Mouse (Mus musculus): ENCODE data around the gene Cadm2.

Gene Cadm2

DNA sequence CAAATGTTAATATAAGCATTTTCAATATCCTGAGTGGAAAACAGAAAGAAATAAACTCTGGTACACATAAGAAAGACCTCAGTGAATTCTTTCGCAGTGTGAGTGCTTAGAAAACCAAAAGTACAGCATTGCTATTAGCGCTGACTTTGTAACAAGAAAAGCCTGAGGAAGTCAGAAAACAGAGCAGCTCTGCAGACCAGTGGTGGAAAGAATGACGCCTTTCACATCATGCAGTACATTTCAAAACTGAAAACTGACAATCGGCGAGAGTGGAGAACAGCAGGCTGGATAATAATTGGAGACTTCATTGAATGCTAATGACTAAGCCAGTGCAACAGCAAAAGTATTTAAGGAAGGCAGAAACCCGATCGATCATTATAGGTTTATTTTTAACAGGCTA lies 138.2 kb downstream of the Cadm2 start:
- DNase-seq: no peak

DNA sequence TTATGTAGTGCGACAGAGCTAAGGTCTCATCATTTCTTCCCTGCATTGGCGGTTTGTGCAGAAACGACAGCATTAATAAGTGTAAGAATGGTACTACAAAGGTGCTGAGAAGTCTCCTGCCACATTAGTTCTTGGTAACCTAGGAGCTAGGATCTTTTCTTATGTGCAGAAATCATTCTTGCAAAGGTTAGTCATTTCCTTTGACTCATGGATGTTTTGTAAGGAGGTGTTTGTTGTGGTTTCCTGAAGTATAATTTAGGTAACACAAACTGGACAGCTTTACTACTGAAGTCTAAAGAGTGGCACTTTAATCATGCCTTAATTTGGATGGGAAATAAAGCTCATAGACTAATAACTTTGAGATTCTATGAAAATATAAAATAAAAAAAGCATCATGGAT lies 153.7 kb downstream of the Cadm2 start:
- DNase-seq: no peak

DNA sequence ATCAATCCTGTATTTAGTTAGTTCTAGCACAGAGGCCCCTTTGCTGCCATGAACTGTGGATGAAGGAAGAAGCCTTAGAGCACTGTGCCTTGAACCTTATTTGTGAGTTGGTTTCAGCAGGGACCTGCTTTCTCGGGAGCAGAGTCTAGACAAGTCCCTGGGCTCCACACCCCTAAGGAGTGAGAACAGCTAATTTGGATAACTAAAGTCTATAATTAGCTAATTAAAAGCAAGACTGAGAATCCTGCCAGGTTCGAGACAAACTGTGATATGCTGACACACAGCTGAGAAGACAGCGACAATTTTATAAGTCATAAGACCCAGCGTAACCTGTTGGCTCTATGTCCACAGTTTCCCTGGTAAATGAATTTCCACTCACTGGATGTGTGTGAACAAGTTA lies 184.4 kb downstream of the Cadm2 start:
- no peak for DNase-seq

GRCm38 (mm10) chr16:67425371-67425770 lies 195.3 kb downstream of the Cadm2 start:
- no peak for DNase-seq

DNA sequence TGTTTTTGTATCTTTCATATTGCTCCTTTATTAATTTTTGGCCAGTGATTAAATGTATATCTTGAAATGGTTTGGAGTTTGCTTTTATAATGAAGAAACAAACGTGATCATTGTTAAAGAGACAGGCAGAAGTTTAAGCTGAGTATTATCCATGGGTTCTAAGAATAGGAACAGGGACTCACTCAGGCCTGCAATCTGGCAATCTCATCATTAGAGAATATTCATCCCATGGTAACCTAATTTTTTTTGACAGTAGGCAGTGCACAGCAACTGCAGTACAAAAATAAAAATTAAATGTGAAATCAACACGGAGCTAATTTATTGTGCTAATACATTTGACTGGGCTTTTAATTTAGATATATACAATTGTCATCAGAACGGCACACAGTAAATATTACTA lies 209.8 kb downstream of the Cadm2 start:
- DNase-seq: no peak

DNA sequence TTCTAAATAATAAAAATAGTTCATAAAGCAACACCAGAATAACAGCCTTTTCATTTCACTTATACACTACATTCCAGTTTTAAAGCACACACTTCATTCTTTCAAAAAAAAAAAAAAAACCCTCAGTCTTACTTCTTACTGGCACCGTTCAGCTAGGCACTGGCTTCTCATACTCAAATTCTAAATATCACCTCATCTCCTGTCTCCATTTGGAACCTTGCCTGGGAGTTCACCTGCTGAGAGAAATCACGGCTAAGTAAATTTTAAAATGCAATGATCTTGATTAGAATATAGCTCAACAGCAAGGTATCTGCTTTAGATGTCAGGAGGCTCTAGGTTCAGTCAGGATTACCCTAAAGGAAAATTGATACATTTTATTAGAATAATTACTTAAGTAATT lies 210.2 kb downstream of the Cadm2 start:
- DNase-seq: no peak

DNA sequence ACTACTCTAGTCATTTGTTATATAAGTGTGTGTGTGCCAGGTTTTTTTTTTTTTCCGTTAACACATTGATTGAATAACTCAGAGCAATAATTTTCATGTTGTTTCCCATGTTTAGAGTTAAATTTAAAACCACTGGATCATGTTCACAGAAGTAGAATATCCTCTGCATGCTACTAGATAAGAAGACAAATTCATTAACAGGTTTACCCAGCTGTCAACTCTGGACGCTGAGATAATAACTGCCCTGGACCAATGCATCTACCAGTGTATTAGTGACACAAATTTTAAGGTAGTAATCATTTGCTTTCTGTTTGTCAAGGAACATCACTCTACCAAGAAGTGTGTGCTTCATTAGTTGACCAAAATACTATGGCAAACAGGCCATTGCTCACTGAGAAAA lies 253.0 kb downstream of the Cadm2 start:
- DNase-seq: no peak

DNA sequence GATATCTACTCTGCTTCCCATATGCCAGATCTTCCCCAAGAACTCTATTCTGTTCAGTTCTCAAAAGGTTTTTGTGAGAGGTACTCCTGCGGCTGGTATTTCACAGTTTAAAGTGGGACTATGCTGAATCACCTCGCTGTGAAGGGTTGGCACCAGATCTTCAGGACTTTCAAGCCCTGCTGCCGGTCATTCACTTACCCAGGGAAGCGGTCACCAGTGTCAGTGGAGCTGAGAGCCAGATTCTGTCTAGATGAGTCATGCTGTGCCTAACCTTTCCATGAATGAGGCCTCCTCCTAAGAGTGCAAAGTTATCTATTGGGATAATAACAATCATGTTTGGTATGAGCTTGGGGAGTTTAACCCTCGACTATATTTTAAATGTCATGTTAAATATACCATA lies 272.7 kb downstream of the Cadm2 start:
- no peak for DNase-seq

GRCm38 (mm10) chr16:67347561-67347960 lies 273.1 kb downstream of the Cadm2 start:
- no peak for DNase-seq

DNA sequence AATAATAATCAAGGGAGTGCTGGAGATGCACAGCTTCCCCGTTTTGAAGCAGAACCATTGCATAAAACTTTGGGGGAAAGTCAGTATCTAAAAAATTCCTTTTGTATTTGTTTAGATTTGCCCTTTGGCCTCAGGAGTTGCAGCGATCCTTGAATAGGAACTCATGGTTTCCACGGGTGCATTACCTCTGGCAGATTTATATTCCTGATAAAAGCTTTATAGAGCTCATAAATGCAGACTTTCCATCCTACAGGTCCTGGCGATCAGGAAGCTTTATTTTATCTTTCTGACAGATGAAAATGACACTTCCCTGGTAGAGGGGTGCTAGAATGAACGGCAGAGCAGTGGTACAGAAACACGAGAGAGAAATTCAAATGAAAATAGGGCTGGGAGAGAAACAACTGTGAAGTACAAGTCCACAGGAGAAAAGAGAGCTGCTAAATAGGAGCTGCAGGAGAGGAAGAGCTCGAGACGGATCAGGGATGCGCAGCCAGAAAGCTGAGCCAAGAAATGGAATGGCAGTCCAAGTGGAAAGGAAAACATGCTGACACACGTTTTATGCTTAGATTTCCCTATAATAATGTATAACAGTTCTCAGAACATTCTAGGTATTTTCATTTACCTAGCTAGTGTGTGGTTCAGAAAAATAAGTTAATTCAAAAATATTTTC lies 274.0 kb downstream of the Cadm2 start:
- no peak for DNase-seq

DNA sequence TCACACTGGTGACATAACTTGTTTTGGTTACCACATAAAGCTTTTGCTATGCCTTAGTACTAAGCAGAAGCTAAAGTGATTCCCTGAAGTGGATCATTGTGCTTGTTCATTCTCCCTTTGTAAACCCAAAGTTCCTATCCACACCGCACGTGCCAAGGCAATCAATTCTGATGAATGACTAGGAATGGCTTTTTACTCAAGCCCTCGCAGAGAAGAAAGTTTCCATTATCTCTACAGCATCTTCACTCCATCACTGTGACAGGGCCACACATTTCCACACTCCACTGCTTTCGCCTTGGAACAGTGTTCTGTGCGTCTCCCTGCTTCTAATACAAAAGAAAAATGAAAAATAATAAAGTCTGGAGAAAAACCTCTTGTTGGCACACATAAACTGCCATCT lies 276.5 kb downstream of the Cadm2 start:
- no peak for DNase-seq

GRCm38 (mm10) chr16:67311033-67311432 lies 309.7 kb downstream of the Cadm2 start:
- no peak for DNase-seq

GRCm38 (mm10) chr16:67284664-67285063 lies 336.0 kb downstream of the Cadm2 start:
- DNase-seq: no peak

DNA sequence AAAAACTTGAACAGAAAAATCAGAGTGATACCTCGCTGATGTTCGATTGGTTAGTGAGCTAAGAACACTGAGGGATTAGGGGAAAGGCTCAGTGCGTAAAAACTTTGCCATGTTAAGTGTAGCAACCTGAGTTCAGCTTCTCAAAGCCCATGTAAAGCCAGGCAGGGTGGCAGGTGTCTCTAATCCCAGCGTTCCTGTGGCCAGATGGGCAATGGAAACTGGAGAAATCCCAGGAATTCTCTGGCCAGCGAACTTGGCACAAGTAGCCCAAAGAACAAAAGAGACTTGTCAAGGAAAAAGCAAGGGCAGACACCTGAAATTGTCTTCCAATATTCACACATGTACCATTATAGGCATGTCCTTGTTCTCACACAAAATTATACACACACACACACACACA lies 377.1 kb downstream of the Cadm2 start:
- no peak for DNase-seq

DNA sequence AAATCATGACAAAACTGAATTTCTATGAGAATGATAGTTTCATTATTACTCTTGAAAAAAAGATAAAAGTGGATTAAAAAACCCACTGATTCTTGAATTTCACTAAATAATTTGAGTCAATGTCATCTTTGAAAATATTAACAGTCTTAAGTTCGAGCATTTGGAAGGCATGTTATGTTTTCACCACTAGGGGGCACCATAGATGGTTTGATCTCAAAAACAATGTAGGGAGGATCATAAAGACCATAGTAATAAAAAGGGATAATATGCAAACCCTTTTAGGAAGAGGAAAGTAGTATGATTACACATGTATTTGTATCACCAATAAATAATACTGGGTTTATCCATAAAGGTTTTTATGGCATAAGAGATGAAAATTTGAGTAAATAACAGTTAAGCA lies 385.8 kb downstream of the Cadm2 start:
- no peak for DNase-seq

DNA sequence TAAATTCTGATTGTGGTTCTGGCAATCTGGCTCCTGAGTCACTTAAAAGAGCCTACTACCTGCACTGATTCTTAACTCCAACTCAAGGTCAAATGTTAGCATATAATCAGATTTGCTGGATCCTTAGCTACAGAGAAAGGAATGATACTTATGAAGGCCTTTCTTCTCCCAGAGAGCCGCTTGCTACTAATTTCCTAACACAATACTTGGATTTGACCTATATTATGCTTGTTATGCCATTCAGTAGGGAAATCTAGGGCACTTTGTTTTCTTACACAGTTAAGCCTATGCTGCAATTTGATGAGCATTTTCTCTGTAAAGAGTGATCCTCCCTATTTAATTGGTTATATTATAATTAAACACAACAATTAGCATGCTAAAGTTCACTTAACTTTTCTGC lies 394.0 kb downstream of the Cadm2 start:
- no peak for DNase-seq

DNA sequence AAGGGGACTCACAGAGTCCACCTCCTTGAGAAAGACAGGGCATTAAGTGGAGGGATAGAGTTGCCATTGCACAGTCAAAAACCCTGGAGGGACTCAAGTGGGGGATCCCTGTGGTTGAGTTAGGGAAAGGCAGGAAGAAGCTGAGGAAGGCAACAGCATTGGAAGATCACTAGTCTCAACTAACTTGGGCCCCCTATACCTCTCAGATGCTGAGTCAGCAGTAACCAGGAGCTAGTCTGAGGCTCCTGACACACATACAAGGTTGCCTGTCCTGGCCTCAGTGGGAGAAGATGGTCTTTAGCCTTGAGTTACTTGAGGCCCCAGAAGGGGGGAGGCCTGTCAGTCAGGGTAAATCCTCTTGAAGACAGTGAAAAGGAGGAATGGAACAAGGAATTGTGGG lies 417.4 kb downstream of the Cadm2 start:
- DNase-seq: no peak

GRCm38 (mm10) chr16:67192852-67193415 lies 427.8 kb downstream of the Cadm2 start:
- no peak for DNase-seq

- no peak for DNase-seq
Observed at GRCm38 (mm10) chr16:67192395-67192794, 428.3 kb downstream of the Cadm2 start.

DNA sequence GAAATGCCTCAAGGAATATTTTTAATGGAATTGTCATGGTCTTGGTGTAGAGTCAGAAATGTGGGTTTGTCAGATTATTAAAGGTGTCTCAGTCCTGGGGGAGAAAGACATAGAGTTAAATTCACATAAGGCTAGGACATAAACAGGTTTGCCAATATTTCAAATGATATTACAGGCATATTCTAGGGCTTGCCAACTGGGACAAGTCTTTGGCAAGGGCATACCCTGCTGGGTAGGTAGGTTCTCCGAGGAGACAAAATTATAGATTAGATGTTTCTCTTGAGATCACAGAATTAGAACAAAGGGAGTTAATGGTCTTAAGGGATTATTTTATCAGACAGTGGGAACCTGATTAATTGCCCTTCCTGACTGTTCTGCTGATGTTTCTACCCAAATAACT lies 434.4 kb downstream of the Cadm2 start:
- no peak for DNase-seq

DNA sequence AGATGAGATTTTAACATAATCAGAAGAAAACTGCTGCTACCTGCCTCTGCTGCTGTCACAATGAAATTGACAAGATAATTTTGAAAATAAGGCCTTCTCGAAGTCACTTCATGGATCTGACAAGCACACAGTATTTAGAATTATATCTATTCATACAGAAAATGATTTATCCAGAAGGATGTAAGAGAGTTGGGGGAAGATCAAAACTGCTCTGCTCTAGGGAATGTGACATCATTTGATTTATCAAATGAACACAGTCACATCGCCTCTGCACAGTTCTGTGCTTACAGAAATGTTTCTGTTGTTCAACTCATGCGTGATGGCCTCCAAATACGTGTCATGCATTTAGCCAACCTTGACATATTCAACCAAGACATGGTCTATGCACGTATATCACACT lies 437.8 kb downstream of the Cadm2 start:
- DNase-seq: no peak

DNA sequence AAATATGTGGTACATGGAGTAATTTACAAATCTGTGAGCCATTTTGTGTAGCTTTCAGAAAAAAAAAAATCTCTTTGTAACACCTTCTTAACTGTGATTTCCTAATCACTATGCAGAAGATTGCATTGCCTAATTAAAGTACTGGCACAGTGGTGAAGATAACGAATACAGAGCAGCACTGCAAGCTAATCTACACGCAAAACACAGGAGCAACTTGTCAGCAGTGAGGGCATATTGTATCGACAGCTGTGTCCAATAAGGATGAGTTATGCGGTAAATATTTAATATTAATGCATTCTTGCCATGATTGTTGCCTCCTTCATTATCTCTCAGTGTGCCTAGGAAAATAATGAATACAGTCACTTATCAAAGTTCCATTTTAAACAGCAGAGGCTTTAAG lies 445.3 kb downstream of the Cadm2 start:
- DNase-seq: no peak

GRCm38 (mm10) chr16:67162211-67162790 lies 458.4 kb downstream of the Cadm2 start:
- no peak for DNase-seq

GRCm38 (mm10) chr16:67124811-67125210 lies 495.9 kb downstream of the Cadm2 start:
- no peak for DNase-seq

- no peak for DNase-seq
Observed at GRCm38 (mm10) chr16:67122532-67122931, 498.2 kb downstream of the Cadm2 start.

Measured in right cerebral cortex, postnatal 14 days (tissue).